Mouse (Mus musculus) forebrain, embryonic 16.5 days (tissue): ENCODE measurements around the gene Ghrh. TPM values are rescaled to one million over a fixed set of nuclear protein-coding genes. Genes with fewer than 3 reads are reported as not detected.
"Not testable (repeated sequence)": the region's sequence is repeated elsewhere in the genome, so short reads cannot be mapped to it uniquely, and the experiment has no call there.

Experiments used
- ATAC-seq: fragments of 200-750 bp; cut with Nextera tagmentation; 2 replicates; pipeline ENCODE4 v1.8.0; 2017; ENCODE audit warnings: mild to moderate bottlenecking, moderate library complexity
- H3K27ac ChIP-seq: fragments of 300-500 bp; sonication (generic); 2 replicates; pipeline ENCODE4 v1.5.1; 2014; ENCODE audit warnings: low read length, control low read depth
- H3K27me3 ChIP-seq: fragments of 300-500 bp; sonication (generic); replicated peaks from 2 replicates; pipeline ENCODE4 v1.6.1; 2014; ENCODE audit warnings: low read length; ENCODE audit not compliant: control insufficient read depth, insufficient read depth
- H3K36me3 ChIP-seq: fragments of 300-500 bp; sonication (generic); 2 replicates; pipeline ENCODE4 v1.6.1; 2014; ENCODE audit not compliant: control insufficient read depth, insufficient read depth
- H3K4me1 ChIP-seq: fragments of 300-500 bp; sonication (generic); replicated peaks from 2 replicates; pipeline ENCODE4 v1.6.1; 2014; ENCODE audit warnings: low read length; ENCODE audit not compliant: control insufficient read depth, insufficient read depth
- H3K4me2 ChIP-seq: fragments of 300-500 bp; sonication (generic); 2 replicates; pipeline ENCODE4 v1.6.1; 2014; ENCODE audit warnings: mild to moderate bottlenecking, low read length, control low read depth
- H3K4me3 ChIP-seq: fragments of 300-500 bp; sonication (generic); replicated peaks from 2 replicates; pipeline ENCODE4 v1.5.1; 2014; ENCODE audit warnings: mild to moderate bottlenecking, low read length, control low read depth
- H3K9ac ChIP-seq: fragments of 300-500 bp; sonication (generic); replicated peaks from 2 replicates; pipeline ENCODE4 v1.6.1; 2014; ENCODE audit warnings: low read depth, low read length, control low read depth
- H3K9me3 ChIP-seq: fragments of 300-500 bp; sonication (generic); 2 replicates; pipeline ENCODE4 v1.6.1; 2016; ENCODE audit warnings: low read length; ENCODE audit not compliant: control insufficient read depth
- WGBS: fragments of 180-500 bp; shearing (Covaris S2); extraction: QIAGEN DNeasy Blood & Tissue Kit; methylation state at CpG from one replicate; pipeline ENCODE4 v1.1.7; 2014; 5-methylcytosine and 5-hydroxymethylcytosine counted together
- polyA plus RNA-seq: library from polyadenylated mRNA; unstranded; fragments of >200 nt; fragmentation: Nextera tagmentation; extraction: Ambion mirVana; gene quantifications from 2 replicates; pipeline ENCODE4 v1.2.1, GENCODE M21; 2015

Ghrh gene
- polyA plus RNA-seq, result 0.80 TPM in 1 of 2 replicates, not detected in the other

DNA sequence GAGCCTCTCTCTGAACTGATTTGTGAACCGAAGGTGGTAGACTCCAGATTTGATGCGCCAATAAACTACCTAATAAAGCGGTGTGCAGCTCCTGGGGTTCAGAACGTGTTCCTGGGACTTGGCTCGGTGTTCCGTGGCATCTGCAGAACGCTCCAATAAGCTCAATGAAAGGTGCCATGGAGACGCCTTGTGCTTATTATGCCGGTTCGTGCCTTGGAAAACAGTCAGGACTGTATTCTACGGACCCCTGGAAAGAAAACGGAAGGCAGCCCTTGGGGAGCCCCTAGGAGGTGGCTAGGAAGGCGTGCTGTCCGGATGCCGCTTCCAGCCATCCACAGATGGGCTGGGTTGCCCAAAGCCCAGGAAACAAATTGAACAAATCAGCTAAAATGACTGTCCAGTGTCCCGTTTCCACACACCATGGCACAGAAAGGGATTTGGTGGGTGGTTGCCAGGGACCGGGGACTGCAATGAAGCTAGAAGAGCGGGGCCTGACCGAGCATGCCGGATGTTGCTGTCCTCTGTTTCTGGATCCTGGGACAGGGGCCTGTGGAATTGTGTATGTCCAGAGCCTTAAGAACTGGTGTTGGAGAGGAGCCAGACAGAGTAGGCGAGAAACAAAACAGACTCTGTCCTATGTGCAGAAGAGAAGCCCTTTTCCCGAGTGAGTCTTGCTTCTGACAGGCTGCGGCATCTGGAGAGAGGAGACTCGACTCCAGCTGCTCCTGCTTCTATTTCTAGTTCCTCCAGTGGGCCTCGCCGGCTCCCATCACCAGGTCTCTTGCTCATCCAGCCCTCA is at the start of gene Ghrh:
Ghrh (minus strand) TSS at position 146 of the 799 bp plus-strand sequence.
- 13% methylated on average over 26 of the region's 26 CpGs for WGBS
- no peaks in the 10 kb centered on the region for H3K9me3 ChIP-seq
- peak within 1 kb of the TSS; percentile 56 for H3K9ac ChIP-seq
- peak within 1 kb of the TSS; percentile 95 for H3K27ac ChIP-seq
- peak; percentile 75 for ATAC-seq
- H3K4me3 ChIP-seq, result no peak within 1 kb of the TSS
- H3K27me3 ChIP-seq, result no peaks in the 10 kb centered on the region
- peaks cover 35% of the 10 kb centered on the region for H3K4me1 ChIP-seq
- H3K4me2 ChIP-seq, result peak within 1 kb of the TSS; percentile 12
- no peaks in the 10 kb centered on the region for H3K36me3 ChIP-seq

- H3K27ac ChIP-seq, result no peak overlapping the region
- H3K4me2 ChIP-seq, result no peak overlapping the region
- H3K9ac ChIP-seq, result no peak overlapping the region
- no peaks in the 10 kb centered on the region for H3K27me3 ChIP-seq
- H3K9me3 ChIP-seq, result no peaks in the 10 kb centered on the region
- no peaks in the 10 kb centered on the region for H3K4me1 ChIP-seq
- ATAC-seq, result no peak
- peaks cover 15% of the 10 kb centered on the region for H3K36me3 ChIP-seq
- 61% methylated on average over 12 of the region's 13 CpGs for WGBS
- H3K4me3 ChIP-seq, result no peak overlapping the region
These were observed 48.7 kb upstream of the Ghrh start for GRCm38 (mm10) chr2:157395960-157396359.

DNA sequence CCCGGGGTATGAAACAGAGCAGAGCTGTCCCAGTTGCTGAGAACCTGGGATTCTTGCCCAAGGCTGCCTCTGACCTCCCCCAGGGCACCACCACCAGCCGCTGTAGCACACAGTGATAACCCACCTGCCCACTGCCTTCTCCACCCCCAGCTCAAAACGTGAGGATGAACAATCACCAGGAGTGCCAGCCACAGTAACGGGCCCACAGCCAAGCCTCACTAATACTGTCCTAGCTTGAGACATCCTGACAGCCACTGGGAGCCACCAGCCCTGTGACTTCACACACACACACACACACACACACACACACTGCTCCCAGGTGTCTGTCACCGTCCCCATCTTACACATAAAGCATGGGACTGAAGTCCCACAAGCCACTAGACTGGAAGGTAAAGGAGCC is 48.1 kb upstream of the Ghrh start:
- Histone ChIP-seq H3K27me3 (no peaks in the 10 kb centered on the region), H3K9ac (no peak overlapping the region), H3K36me3 (peaks cover 15% of the 10 kb centered on the region), H3K9me3 (no peaks in the 10 kb centered on the region), H3K27ac (no peak overlapping the region), H3K4me1 (no peaks in the 10 kb centered on the region), H3K4me3 (no peak overlapping the region), H3K4me2 (no peak overlapping the region)
- WGBS, result 74% methylated on average over 5 of the region's 5 CpGs
- ATAC-seq, result no peak

GRCm38 (mm10) chr2:157394868-157395267 is 47.6 kb upstream of the Ghrh start:
- Histone ChIP-seq H3K36me3 (peaks cover 15% of the 10 kb centered on the region), H3K4me2 (no peak overlapping the region), H3K4me3 (no peak overlapping the region), H3K27me3 (no peaks in the 10 kb centered on the region), H3K4me1 (no peaks in the 10 kb centered on the region), H3K9ac (no peak overlapping the region), H3K9me3 (no peaks in the 10 kb centered on the region), H3K27ac (no peak overlapping the region)
- ATAC-seq, result no peak
- 75% methylated on average over 6 of the region's 6 CpGs for WGBS

GRCm38 (mm10) chr2:157393549-157393948 is 46.2 kb upstream of the Ghrh start:
- Histone ChIP-seq H3K9ac (no peak overlapping the region), H3K27ac (no peak overlapping the region), H3K9me3 (no peaks in the 10 kb centered on the region), H3K4me3 (no peak overlapping the region), H3K4me1 (no peaks in the 10 kb centered on the region), H3K27me3 (no peaks in the 10 kb centered on the region), H3K4me2 (no peak overlapping the region), H3K36me3 (peaks cover 13% of the 10 kb centered on the region)
- 95% methylated on average over 4 of the region's 4 CpGs for WGBS
- ATAC-seq, result no peak

DNA sequence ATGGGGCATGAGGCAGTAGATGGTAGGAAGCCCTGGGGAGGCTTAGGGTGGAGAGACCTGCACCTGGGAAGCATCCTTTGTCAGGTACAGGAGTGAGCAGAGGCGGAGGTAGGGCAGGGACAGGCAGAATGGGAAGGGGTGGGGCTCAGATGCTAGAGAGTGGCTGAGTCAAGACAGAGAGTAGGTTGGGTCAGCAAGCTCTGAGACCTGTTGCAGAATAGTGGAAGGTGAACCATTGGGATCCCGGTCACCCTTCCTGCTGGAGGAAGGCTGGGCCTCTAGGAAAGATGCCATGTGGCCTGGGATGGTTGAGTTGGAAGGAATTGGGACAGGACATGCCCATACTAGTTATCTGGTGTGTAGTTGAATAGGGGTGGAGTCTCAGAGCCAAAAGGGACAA is 45.0 kb upstream of the Ghrh start:
- peaks cover 9% of the 10 kb centered on the region; the same call in 1 of the 2 replicates for H3K36me3 ChIP-seq
- no peaks in the 10 kb centered on the region for H3K9me3 ChIP-seq
- no peak overlapping the region for H3K27ac ChIP-seq
- no peak overlapping the region for H3K4me2 ChIP-seq
- no peak overlapping the region for H3K4me3 ChIP-seq
- H3K27me3 ChIP-seq, result no peaks in the 10 kb centered on the region
- ATAC-seq, result no peak
- H3K4me1 ChIP-seq, result no peaks in the 10 kb centered on the region
- 93% methylated on average over 2 of the region's 2 CpGs for WGBS
- H3K9ac ChIP-seq, result no peak overlapping the region

DNA sequence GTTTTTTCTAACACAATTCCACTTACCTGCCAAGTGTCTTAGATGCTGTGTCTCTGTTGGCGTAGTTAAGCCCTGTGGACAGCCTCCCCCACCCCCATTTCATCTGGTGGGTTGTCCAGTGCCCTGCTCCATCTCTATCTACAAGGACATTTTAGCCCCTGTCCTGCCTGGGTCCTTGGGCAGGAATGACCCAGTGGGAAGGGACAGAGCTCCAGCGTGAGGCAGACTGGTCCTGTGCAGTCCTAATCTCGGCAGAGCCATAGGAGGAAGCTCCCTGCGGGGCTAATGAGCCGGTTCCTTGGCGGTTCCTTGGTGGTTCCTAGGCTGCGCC is 42.2 kb upstream of the Ghrh start:
- Histone ChIP-seq H3K4me2 (no peak overlapping the region), H3K27ac (no peak overlapping the region), H3K27me3 (no peaks in the 10 kb centered on the region), H3K4me1 (no peaks in the 10 kb centered on the region), H3K9ac (no peak overlapping the region), H3K4me3 (no peak overlapping the region), H3K36me3 (no peaks in the 10 kb centered on the region), H3K9me3 (no peaks in the 10 kb centered on the region)
- ATAC-seq, result no peak
- WGBS, result 88% methylated on average over 7 of the region's 7 CpGs

GRCm38 (mm10) chr2:157388901-157389590 is 41.7 kb upstream of the Ghrh start:
- not testable (repeated sequence) for H3K27me3 ChIP-seq, H3K4me1 ChIP-seq, H3K4me3 ChIP-seq, H3K27ac ChIP-seq, ATAC-seq, H3K9me3 ChIP-seq, H3K36me3 ChIP-seq, H3K9ac ChIP-seq, H3K4me2 ChIP-seq
- 90% methylated on average over 14 of the region's 14 CpGs for WGBS

DNA sequence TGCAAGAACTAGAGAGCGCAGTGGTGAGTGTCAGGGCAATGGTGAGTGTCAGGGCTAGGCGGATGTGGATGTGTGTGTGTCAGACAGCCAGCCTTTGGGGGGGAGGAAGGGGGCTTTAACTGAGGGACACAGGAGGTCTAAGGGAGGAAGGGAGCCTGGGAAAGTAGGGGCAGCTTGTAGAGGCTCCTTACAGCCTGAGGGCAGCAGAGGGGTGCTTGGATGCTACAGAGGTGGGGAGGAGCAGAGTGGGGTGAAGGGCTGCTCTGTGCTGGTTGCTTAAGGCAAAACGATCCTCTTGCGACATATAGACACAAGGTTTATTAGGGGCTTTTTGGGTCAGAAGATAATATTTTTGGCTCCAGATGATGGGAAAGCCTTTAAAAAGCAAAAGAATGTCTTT is 37.5 kb upstream of the Ghrh start:
- Histone ChIP-seq H3K27me3 (no peaks in the 10 kb centered on the region), H3K4me3 (no peak overlapping the region), H3K4me1 (no peaks in the 10 kb centered on the region), H3K36me3 (no peaks in the 10 kb centered on the region), H3K9ac (no peak overlapping the region), H3K27ac (no peak overlapping the region), H3K9me3 (no peaks in the 10 kb centered on the region), H3K4me2 (no peak overlapping the region)
- ATAC-seq, result no peak
- WGBS, result 48% methylated on average over 4 of the region's 4 CpGs
